Mouse (Mus musculus): ENCODE results near the gene Acadm. TPM values are rescaled to one million over a fixed set of nuclear protein-coding genes. Genes with fewer than 3 reads are reported as not detected.

Acadm gene
- polyA plus RNA-seq (2017; shearing (Covaris generic)), result 10 to 100 TPM; 32.9 to 36.5 TPM

DNA sequence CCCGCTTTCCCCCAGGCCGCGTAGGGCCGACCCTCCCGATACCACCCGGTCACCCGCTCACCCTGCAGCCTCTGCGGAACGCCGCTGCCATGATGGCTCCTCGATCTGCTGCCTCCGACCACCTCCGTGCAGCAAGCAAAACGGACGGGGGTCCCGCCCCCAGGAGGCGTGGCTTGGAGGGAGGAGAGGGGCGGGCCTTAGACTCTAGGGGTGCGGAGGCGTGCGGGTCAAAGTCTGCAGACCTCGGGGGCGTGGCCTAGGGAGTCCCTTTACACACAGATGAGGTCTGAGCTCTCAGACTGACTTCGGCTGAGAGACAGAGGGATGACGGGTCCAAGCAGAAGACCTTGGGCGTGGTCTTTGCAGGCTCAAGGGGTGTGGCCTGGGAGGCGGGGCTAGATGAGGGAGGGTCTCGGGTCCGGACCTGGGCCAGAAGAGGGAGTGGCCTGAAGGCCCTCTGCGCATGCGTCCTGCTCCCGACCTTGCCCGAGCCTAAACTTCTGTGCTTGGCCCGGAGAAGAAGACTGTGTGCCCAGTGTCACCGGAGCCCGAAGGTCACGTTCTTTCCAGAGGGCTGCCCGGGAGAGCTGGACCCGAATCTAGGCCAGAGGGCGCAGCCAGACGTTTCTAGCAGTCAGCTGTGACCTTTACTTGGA is at the start of gene Acadm:
Gene Acadm, minus strand, starts transcription at position 298 of the 656 bp plus-strand sequence.
- peak; percentile 86 for ATAC-seq

DNA sequence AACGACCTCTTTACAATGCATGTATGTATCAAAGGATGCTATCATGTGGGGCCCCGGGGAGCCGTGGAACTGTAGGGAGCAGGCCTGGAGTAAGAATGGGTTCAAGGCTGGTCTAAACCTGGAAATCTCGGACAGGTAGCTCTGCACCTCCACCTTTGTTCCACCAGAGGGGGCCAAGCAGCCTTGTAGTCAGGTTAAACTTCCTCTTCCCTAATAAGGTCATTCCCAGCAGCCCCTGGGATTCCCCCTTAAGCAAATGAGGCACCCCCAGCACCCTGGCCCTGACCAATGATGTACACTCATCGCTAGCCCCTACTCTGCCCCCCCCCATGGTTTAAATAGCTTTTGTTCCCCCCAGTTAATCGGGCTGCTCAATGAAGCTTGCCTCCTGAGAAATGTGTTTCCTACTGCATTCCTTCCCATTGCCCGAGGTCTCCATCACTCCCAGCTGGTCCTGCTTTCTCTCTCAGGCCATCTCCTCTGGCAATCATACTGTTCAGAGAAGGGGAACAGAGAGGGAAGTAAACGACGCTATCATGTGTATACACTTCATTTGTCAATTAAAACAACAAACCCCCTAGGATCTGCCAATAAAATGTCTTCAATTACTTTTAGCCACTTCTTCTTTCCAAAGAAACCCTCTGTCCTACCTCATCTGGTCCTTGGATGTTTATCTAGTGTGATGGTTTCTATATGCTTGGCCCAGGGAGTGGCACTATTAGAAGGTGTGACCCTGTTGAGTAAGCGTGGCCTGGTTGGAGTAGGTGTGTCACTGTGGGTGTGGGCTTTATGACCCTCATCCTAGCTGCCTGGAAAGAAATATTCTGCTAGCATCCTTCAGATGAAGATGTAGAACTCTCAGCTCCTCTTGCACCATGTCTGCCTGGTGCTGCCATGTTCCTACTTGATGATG is 40.3 kb upstream of the Acadm start:
- ATAC-seq, result peak; percentile 40

DNA sequence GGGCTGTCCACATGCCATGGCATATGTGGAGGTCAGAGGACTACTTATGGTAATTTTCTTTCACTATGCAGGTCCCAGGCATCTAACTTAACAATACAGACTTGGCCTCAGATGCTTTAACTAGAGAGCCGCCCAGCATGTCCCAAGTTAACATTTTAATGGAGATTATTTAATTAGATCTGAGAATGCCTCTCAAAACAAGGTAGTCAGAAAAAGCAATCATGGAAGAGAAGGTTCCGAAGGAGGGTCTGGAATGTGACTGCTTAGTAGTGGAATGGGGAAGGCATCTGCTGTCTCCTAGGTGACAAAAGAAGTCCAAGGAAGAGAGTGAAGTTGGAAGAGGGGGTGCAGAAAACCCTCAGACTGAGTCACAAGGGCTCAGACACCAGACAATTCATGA is 36.2 kb upstream of the Acadm start:
- no peak for ATAC-seq

DNA sequence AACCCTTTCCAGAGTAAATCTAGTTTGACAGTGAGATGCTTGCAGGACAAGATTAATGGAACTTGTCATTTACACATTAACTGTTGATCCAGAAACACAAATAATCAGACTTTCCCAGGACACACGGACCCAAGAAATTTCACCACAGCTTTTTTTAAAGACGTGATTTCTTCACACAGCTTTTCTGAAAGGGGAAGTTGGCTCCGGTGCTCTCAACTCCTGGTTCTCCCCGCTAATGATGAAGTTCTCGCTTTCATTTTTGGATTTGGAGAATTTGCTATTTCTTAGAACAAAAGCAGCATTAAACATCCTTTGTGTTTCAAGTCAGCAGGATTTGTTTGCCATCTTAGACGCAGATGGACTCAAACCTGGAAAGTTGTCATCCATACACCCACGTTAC is 31.4 kb upstream of the Acadm start:
- no peak for ATAC-seq

DNA sequence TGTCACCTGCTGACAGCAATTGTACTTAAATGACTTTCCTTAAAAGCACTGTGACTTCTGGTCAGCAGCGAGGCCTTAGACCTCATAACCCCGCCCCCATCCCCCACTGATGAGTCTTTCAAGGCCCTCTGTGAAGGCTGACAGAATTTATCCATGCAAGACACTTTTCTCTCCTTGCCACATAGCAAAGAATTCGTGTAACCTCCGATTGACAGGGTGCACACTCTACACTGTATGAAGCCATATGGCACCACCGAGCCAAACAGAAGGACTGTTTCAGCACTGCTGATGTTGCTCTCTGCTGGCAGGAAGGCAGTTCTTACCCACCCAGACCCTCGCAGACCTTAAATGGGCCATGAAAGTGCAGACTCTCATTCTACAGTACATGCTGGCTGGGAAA is 30.6 kb upstream of the Acadm start:
- ATAC-seq, result no peak

DNA sequence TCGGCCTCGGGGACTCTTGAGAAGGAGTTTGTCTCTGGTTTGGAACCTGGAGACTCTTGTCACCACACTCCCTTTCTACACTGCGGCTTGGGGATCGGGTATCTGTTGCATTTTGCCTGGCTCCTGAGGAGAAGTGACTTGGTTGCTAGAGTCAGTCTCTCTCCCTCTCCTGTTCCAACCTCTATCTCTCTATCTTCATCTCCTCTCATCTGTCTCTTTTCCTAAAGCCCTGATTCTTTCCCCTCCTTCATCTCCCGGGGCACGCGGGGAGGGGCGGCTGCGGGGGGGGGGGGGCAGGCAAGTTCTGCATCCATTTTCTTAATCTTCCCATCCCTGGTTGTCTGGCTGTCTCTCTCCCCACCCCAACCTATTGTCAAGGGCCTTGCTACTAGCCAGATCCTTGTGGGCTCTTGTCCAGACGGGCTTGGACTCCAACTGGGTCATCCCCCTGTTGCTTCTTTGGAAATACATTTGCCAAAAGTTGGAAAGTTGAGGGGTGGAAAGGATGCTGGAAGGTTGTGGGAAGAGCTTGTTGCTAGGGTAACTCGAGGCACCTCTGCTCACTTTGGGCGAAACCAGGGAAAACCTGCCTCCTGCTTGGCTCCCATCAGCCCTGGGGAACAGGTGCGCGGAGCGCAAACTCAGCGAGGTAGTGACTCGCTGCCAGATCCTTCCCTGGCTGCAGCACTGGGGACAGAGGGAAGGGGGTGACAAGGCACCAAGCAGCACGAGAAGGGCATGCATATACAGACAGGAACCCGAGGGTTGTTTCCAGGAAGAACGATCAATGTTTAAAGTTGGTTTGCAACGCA is 29.7 kb upstream of the Acadm start:
- no peak for ATAC-seq

DNA sequence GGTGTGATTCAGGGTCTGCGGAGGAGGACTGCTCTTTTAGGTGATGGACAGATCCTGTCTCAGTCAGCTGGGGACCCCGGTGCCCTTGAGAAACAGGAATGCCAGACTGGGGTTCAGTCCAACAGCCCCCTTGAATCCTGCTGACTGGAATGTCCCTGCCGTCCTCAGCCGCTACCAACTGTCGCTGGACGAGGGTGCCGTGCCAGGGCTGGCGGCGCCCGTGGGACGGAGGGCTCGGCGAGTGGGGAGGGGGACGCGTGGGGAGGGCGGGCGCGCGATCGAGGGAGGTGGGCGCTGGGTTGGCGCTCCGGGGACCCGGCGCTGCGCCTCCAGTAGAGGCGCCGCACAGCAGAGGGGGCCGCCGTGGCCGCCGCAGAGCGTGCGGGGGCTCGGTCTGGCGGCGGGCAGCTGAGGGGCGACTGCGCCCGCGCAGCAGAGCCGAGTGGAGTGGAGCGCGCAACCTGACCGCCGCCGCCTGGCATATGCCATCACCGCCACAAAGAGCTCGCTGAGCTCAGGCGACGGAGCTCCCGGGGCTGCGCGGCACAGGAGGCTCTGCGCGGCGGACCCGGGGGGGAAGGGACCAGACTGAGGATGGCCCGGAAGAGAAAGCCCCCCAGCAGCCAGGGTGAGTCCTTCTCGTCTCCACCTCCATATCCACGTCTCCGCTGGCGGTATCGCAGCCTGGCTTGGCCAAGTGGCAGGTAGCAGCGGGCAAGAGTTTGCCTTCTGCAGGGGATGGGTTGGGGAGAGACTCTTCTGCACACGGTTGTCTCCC is 28.9 kb upstream of the Acadm start, which contains the start of gene Slc44a5:
Gene Slc44a5, plus strand, starts transcription at position 266 of the 778 bp plus-strand sequence.
- no peak for ATAC-seq

DNA sequence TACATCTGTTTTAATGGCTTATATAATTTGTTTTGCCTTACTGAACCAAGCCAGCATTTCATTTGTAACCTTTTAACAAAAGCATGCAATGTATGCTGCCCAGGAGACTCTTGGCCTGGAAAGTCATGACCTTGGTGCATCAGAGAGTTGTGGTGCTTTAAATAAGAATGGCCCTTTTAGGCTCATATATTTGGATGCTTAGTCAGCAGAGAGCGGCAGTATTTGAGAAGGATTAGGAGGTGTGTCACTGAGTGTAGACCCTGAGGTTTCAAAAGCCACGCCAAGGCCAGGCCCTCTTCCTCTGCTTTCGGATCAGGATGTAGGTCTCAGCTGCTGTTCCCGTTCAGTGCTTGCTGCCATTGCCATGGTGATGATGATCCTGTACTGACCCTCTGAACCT is 25.0 kb upstream of the Acadm start:
- no peak for ATAC-seq

DNA sequence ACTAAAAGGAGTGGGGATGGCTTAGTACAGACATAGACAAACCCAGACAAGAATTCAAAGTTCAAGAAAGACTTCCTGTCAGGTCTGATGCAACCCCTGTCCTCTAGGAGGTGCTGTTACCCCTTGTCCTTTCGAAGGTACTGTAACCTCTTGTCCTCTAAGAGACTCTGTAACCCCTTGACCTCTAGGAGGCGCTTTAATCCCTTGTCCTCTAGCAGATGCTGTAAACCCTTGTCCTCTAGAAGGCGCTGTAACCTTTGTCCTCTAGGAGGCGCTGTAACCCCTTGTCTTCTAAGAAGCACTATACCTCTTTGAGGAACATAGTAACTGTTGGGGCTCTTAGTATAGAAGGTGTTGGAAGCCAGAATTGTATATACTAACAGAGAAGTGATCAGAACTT is 24.1 kb upstream of the Acadm start:
- ATAC-seq, result no peak

DNA sequence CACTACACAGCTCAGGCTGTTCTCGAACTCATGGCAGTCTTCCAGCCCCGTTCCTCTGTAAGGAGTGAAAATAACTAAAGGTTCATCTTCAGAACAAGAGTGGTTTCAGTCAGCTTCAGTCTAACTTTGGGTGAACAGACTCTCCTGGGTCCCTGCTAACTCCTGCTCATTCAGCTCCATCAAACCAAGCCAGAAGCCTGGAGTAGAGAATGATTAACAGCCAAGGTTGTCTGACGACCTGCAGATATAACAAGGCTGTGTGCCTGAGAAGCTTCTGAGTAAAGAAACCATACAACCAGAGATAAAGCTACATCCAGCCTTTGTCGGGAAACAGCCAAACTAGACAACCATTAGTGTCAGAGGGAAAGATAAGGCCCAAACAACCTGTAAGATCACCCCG is 23.0 kb upstream of the Acadm start:
- ATAC-seq, result no peak

DNA sequence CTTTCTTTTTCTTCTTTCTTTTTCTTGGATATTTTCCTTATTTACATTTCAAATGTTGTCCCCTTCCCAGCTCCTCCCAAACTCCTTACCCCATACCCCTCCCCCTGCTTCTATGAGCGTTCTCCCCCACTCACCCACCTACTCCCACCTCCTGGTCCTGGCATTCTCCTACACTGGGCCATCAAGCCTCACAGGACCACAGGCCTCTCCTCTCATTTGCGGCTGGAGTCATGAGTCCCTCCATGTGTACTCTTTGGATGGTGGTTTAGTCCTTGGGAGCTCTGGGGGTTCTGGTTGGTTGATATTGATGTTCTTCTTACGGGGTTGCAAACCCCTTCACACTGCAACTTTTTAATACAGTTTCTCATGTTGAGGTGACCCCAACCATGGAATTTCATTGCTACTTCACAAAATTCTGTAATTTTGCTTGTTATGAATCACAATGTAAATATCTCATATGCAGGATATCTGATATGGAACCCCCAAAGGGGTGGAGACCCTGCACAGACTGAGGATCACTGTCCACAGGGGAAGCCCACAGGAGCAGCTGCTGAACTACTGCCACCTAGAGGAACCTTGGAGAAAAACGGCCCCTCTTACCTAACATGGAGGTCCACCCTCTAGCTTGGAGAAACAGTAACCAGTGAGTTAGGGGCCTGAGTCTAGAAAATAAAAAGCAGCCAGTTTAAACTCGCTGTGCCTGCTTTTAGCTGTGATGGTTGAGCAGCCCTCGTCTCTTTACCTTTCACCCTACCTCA is 17.4 kb upstream of the Acadm start:
- ATAC-seq, result no peak

DNA sequence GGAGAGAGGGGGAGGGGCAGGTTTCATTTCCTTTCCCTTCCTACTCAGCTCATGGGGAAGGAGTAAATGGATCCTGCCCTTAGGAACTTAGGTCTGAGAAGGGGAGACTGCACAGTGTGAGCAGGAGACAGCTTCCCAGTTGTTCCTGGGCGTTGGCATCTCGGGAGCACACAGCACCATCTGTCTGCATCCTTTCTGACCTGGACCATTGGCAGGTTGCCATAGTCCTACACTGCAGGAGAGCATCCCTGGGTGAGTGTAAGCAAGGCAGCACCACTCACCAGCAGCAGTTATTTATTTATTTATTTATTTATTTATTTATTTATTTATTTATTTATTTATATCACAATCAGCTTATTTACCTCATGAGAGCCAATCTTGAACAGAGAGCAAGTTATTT is 16.5 kb upstream of the Acadm start:
- ATAC-seq, result no peak

DNA sequence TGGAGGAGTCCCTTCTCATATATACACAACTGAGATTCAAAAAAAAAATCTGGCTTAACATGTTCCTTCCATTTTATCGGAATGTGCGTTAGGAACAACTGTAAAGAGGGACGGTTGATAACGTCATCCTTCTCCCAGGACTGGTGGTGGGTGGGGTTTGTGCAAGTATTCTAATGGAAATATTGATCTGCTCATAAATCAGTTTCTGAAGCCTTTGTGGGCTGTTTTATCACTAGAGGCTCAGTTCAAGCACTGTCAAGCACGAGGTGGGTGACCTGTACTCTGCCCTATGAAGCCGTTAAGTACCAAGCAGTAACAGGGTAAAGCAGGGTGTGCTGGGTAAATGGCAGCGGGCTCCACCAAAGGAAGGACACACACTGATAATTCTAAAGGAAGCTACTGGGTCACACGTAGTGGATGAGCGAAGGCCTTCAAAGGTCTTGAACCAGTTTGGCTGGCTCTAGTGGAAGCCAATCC is 15.3 kb upstream of the Acadm start:
- ATAC-seq, result no peak

DNA sequence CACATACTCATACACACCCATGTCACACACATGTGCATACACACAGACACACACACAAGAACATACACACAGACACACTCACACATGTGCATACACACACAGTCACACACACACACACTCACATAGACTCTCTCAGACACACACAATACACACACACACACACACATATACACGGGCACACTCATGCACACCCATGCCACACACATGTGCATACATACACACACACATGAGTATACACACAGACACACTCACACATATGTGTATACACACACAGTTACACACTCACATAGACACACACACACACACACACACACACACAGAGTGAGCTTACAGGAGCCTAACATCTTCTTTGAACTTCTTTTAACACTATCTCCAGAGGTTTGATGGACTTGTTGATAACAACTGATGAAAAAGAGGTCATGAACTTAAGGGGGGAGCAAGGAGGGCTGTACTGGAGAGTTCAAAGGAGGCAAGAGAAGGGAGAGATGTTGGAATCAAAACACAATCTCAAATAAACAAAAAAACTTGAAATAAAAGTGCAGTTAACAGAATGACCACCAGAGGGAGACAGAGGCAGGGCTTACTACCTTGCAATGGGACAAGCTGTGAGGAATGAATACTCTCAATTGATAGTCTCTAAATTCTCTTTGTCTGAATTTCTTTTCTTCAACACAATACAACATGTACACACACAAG is 14.8 kb upstream of the Acadm start:
- peak; percentile 30 for ATAC-seq

DNA sequence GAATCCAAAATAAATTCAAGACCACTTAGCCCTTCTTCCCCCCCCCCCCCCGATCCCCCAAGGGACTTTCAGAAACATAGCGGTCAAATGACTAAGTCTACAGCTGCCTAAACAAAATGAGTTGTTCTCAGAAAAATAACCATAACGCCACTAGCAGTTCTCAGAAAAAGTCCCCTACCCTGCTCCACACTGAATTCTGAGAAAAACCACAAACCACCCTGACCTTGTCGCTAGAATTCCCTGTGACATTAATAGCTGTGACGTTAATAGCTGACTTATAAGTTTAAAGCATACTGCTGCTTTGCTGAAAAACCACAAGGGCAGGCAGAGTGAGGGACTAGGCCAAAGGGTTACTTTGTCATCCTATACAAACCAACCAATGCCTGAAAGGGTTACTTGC is 13.5 kb upstream of the Acadm start:
- no peak for ATAC-seq

DNA sequence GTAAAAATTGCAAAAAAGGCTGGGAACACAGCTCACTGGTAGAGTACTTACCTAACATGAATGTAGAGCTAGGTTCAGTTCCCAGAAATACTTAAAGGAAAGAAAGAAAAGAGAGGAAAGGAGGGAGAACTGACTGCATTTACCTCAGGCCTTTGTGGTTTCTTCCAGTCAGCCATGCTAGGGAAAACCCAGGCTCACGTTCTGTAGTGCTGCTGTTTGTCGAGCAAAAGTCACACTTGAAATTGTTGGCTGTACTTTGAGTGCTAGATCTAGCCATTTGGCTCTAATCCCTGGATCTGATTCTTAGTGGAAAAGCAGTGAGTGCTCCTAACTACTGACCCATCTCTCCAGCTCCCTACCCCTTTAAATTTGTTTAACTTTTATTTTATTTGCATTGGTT is 3.7 kb upstream of the Acadm start:
- no peak for ATAC-seq

DNA sequence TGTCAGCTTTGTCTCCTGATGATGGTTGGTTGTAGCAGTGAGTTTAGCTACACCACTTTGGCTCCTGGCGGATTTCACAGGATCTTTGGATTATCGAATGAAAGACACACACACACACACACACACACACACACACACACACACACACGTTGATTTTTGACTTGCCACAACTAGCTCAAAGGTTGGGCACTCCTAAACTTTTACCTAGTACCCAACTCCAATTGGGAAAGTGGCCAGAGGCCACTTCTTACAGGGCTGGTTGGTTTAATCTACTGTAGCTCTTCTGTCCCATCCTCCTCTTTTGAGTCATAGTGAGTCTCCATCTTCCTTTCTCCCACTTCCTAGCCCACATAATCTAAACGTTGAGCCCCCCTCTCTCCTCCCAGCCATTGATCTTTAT is 2.8 kb upstream of the Acadm start:
- ATAC-seq, result no peak

DNA sequence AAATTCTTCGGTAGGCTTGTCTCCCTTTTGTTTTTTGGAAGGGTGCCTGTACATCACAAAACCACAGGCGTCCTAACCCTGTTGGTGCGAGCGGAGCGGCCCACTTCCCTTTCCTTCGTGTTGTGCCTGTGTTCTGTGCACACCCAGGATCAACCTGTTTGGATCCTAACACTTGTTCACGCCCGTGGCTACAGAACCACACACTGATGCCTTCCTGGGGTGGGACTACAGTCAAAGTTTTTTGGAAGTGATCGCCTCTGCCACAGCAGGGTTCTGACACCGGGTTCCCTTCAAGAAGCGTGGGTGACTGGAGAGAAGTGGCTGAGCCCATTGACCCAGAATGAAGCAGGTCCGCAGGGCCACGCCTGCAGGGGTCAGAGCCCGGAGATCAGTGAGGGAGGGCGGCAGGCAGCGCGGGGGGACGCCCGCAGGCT is 514 bp downstream of the Acadm start:
- peak; percentile 33 for ATAC-seq

DNA sequence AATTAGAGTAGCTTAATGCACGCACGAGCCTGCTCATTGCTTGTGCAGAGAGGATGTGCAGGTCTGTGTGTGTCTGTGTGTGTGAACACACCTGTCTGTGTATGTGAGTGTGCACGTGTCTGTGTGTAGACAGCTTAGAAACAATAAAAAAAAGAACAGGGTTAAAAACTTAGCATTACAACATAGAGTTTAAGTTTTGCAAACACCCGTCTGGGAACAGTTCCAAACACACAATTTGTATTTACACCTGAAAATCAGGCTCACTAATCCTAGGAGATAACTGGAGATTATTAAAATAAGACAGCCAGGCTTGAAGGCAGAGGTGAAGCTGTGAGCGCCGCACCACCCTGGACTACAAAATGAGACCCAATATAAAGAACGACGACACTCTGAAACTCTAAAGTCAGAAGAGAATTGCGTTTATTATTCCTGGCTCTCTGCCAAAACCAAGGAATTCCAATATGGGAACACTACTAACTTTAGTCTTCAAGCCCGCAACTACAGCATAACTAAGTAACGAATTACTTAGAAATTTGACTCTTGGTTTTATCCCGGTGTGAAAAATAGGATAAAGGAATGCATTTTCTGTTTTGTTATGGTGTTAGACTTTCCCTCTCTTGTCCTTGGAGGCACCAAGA is 1.3 kb downstream of the Acadm start:
- no peak for ATAC-seq

DNA sequence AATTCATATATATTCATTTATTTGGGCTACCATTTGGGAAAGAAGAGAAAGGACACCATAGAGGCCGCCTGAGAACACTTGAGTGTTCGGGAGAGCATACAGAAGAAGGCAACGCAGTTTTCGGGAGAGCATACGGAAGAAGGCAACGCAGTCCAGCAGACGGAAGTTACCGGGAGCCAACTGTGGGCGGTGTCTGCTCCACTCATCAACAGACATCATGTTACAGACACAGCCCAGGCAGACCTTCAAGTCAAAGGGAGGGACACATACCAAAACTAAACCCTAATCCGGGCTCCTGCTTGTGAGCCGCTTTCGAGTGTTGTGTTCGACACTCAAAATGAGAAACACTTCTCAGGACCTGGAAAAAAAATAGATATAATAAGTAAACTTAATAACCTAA is 2.8 kb downstream of the Acadm start:
- no peak for ATAC-seq
